Mouse (Mus musculus): ENCODE measurements at regions not wholly inside any gene's neighbourhood (a gene's known extent, or its start where the extent isn't known, plus 50 kb on each side); places are given as distances from the start of the nearest gene placed in this dataset.

DNA sequence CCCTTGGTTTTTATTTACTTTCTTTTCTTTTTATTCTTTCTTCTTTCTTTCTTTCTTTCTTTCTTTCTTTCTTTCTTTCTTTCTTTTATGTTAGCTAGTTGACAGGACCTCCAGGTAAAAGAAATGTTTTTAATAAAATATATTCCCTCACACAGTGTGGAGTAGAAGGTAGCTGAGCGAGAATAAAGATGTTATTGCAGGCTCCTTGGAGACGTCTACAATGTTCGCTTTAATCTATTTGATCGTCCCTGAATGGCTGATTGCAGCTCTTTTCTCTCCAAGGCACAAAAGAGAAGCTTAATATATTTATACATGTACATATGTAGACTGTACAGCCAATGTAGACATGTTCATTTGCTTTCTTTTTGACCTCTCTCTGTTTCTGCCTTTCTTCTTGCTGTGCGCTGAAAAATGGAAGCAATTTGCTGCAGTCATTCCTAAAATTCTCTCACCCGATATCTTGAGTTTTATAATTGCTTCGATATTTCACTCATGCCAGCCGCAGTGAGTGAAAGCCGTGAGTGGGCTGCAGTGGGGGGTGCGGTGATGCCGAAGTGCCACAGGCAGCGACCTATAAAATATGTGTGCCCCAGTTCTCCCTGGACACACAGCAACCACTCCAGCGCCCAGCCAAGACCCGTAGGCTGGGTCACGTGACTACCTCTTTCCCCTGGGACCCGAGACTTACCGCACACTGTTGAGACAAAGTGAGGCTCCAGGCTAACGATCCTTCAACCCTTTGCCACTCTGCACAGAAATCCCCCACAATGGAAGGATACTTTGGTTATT is 237.9 kb upstream of the Arglu1 start:
- in situ Hi-C loops (cut with MboI, MseI): no loop called here

DNA sequence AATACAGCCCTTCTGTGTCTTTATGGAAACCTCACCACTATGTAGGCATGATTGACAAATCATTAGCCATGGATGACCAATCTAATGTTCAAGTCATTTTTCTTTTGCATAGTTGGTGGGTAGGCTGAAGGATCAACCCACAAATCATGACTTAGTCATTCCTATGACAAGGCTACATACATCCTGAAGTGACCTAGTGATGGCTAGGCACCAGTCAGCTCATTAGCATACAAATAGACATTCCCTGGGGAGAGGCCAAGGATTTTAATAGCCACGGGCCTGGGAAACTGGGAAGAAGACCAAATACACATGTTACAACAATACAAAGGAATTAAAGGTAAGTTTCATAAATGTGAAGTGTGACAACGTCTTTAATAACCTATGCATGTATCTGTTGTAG is 231.1 kb upstream of the Arglu1 start:
- in situ Hi-C loops (cut with MboI, MseI): no loop called here

GRCm38 (mm10) chr8:8919582-8920503 is 229.5 kb upstream of the Arglu1 start:
- in situ Hi-C loops (cut with MboI, MseI): no loop called here

GRCm38 (mm10) chr8:8919040-8919439 is 228.7 kb upstream of the Arglu1 start:
- in situ Hi-C loops (cut with MboI, MseI): no loop called here

DNA sequence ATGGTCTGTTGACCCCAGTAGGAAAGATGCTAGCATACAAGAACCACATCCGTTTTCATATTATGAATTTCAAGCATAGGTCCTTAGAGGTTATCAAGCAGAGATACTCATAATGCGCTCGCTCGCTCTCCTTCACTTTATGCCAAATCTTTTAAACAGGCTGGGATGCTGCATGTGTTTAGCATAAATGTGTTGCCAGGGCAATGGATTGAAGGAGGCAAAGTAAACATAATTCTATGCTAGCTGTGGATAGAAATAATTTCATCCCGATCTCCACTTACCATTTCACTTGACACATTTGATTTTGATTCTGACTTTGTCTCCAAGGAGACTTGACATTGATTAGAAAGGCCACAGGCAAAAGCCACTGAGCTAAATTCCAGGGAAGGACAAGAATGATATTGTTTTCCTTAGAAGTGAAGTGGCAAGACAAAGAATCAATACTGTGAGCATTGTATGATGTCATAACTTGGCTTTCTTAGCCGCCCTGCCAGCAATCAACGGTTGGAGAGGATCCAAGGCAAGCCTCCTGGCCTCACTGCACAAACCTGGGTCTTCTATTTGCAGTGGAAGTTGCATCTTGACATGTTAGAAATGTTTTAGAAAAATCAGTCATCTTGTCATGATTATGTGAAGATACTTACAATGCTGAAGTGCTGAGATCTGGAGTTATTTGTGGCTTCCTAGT is 217.3 kb upstream of the Arglu1 start:
- in situ Hi-C loops (cut with MboI, MseI): no loop called here

GRCm38 (mm10) chr8:8892996-8893395 is 202.7 kb upstream of the Arglu1 start:
- in situ Hi-C loops (cut with MboI, MseI): no loop called here

DNA sequence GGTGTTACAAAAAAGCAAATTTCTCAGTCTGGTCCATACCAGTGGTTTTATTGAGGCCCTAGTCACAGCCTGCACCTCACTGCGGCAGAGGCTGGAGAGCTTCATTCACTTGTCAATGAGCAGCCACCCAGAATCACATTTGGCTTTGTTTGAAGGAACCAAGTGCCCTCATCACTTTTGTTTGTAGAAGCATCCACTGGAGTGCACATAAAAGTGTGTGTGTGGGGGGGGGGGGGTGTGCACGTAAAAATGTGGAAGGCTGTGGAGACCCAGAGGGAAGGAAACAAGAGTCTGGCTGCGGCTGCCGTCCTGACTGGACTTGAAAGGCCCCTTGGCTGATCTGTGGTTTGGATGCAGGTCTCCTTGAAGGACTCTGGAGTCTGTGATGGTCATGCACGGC is 187.0 kb upstream of the Arglu1 start:
- in situ Hi-C loops (cut with MboI, MseI): no loop called here

DNA sequence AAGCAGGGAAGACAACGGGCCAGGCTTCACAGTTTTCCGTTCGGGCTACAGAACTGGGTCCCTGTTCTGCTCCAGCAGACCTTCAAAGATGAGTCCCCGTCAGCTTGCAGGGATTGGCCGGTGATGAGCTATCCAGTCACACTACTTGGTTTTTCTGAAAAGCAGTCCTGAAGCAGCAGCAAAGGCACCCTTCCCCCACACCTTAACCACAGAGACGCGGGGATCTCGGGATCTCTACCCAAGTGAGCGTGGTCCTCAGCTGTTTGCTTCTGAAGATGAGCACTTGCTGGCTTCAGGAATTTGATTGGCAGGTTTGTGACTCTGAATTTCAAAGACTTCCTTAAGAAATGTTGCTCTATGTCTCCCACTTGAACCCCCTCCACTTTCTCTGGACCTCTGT is 186.6 kb upstream of the Arglu1 start:
- in situ Hi-C loops (cut with MboI, MseI): no loop called here

DNA sequence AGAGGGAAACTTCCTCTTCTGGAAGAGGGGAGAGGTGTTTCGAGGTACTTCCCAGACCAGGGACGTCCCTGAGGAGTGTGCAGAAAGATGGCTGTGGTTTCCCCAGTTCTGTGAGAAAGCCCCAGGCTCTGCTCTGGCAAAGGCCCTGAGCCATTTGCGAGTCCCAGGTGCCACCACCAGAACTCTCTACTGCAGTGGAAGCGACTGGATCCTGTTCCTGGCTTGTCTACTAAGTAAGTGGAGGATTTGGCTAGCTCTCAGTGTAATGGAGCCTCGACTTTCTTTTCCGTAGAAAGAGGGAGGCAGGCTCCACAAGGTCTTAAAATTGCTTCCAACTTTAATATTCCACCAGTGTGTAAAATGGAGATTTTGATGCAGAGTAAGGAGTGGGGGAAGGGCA is 186.1 kb upstream of the Arglu1 start:
- in situ Hi-C loops (cut with MboI, MseI): no loop called here

DNA sequence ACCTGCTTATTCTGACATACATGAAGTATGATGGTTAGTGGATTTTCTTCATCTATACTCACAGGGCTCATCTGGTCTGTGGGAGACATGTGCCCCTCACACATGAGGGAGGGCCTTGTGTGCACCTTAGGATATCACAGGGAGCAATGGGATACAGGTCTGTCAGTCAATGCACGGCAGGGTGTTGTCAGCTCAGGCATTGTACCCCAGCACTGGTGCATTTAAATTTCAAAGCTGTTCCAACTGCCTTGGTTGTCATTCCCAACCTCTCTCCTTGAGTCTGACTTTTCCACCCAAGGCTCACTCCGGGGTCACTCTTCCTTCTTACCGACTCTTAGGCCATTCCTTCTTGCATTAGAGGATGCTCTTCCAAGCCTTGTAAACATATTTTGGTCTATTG is 181.6 kb upstream of the Arglu1 start:
- in situ Hi-C loops (cut with MboI, MseI): no loop called here

GRCm38 (mm10) chr8:8871039-8871438 is 180.7 kb upstream of the Arglu1 start:
- in situ Hi-C loops (cut with MboI, MseI): no loop called here

GRCm38 (mm10) chr8:8870487-8870886 is 180.2 kb upstream of the Arglu1 start:
- in situ Hi-C loops (cut with MboI, MseI): no loop called here

DNA sequence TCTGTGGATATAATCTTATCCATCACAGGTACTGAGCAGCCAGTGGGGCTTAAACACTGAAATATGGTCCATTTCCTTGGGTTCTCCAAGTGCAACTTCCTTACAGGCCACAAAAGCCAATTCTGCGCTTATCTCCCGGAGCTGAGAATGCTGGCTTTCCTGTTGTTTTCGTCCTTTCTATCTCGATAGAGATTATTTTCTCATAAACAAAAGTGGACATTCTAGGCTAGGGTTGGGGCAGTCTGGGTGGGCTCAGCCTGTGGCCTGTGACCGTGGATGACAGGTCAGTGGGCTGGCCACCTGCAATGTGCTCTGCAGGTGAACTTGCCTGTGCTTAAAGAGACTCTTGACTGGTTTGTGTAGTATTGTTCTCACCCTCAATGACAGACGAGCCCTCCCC is 179.0 kb upstream of the Arglu1 start:
- in situ Hi-C loops (cut with MboI, MseI): no loop called here

- in situ Hi-C loops (cut with MboI, MseI): no loop called here
Observed at GRCm38 (mm10) chr8:8867924-8868323, 177.6 kb upstream of the Arglu1 start.

DNA sequence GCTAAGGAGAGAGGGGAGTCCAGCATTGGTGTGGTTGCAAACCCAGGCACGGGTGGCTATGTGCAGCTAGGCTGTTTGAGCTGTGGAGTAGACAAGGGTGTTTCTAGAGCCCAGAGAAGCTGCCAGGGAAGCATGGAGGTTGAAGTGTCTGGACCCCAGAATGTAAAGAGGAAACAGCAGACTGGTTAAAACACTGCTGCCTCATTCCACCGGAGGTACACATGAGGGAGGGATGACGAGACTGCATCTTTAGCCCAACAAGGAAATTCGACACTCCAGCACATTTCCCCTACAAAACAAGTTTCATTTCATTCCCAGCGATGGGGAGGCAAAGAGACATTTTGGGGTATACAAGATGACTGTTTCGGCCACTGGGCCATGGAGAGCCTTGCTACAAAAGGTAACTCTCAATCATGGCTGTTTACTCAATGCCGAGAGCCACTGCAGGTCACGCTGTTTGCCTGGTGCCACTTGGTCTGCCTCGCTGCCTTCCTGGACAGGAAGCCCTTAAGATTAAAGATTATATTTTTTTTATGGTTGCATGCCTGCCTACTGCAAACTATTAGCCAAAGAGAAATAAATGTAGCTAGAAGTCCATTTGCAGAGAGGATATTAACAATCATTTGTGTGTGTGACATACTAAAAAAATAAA is 176.9 kb upstream of the Arglu1 start:
- in situ Hi-C loops (cut with MboI, MseI): no loop called here

GRCm38 (mm10) chr8:8862767-8863166 is 172.4 kb upstream of the Arglu1 start:
- in situ Hi-C loops (cut with MboI, MseI): no loop called here

GRCm38 (mm10) chr8:8861331-8861940 is 171.1 kb upstream of the Arglu1 start:
- in situ Hi-C loops (cut with MboI, MseI): no loop called here

DNA sequence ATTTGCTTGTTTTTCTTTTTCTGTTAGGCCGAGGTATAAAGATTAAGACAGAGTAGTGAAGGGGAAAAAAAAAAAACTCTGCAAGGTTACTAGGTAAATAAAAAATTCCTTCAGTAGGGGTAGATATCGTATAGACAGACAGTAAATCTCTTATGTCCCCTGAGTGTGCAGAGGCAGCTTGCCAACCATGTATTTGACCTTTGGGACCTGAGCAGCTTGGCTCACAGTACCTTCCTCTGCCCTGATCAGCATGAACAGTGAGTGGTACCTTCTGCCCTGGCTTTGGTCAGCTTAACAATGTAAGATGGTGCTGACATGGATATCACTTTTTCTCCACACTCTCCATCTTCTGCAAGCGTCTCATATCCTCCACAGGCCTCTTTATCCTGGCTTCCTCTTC is 168.3 kb upstream of the Arglu1 start:
- in situ Hi-C loops (cut with MboI, MseI): no loop called here

DNA sequence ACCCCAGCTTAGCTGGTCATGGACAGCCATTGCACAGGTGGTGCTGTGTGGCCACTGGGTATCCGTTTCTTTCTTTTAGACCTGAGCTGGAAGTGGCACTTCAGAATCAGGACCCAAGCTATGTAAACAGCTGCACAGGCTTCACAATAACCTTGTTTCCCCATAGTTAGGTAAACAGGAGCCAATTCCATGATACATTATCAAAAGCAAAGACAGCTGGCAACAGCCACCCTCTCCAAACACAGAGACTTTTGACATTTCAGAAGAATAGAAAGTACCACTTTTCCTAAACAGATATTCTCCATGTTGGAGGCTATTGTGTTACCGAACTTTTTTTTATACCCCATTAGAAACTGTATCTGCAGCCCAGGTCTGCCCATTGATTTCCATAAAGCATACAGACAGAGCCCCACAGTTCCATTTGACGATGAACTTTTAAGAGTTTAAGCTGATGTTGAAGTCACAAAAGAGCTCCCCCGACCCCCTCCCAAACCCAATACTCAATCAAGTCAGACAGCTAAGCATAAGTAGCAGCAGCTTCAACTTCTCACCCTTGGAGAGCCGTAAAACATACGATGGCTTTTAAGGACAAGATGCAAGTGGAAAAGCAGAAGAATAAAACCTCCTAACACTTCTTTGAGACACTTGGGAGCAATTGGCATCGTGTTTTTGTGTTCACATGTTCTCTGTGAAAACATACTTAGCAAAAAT is 162.5 kb upstream of the Arglu1 start:
- in situ Hi-C loops (cut with MboI, MseI): no loop called here

GRCm38 (mm10) chr8:8851271-8851670 is 160.9 kb upstream of the Arglu1 start:
- in situ Hi-C loops (cut with MboI, MseI): no loop called here

DNA sequence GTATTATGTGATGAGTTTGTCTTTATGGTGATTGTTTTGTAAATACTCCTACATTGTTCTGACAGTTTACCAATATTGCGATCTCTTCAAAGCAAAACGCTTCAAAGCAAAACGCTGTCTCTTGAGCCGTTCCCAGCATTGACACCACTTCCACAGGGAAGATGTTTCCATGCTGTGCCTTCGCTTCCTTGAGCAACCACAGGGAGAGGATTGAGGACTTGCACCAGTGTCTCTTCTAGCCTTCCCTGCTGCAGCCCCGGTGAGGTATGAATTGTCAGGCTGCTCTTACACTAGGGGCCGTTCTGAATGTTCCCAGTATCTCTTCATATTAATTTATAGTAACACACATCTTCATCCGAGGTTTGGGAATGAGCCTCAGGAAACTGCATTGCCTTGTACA is 160.4 kb upstream of the Arglu1 start:
- in situ Hi-C loops (cut with MboI, MseI): no loop called here

Data from regulatory T cell (primary cell).